Mouse (Mus musculus) hindlimb bud, embryonic 11.5 days (tissue): ENCODE results near the gene Tinf2.

Source experiments
- DNase-seq: peaks from one replicate; pipeline ENCODE4 v3.0.0-alpha.2; 2012; ENCODE audit warnings: low read depth, low spot score; ENCODE audit errors: extremely low spot score

Tinf2 gene

DNA sequence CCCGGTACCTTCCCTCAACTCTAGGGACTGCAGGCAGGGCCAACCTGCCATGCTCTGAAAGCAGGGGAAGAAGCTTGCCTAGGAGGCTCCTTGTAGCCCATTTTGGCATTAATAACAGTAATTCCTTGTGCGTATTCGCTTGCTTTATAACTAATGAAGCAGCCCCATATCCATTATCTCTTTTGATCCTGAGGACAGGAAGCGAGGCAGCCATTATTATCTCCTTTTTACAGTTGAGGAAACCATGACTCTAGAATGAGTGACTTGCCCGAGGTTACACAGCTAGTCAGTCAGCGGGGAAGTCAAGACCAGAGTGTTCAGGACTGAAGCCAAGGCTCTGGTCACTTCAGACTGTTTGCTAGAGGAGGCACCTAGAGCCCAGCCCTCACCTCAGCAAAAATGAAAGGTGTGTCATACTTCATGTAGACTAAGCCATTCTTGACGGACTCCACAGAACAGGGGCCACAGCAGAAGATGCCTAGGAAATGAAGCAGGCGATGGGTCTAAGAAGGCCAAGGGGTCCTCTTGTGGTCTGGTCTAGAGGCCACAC lies 24.5 kb upstream of the Tinf2 start:
- DNase-seq: no peak

GRCm38 (mm10) chr14:55702761-55703160 lies 21.1 kb upstream of the Tinf2 start:
- no peak for DNase-seq

DNA sequence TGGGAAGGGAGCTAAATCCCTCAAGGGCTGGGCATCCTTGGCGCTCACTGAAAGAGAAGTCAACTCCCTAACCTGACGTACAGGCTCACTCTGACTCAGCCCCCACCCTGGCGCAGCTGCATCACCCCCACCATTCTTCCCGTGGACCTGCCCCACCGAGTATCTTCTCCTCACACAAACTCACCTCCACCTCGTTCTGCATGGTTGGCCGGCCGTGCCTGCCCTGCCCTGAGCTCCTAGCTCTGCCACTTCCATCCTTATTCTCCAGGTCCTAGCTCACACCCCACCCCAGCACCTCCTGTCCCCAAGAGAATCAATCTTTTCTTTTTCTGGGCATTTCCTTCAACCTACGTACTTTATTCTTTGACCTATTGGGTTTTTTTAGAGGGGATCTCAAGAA lies 19.5 kb upstream of the Tinf2 start:
- no peak for DNase-seq

DNA sequence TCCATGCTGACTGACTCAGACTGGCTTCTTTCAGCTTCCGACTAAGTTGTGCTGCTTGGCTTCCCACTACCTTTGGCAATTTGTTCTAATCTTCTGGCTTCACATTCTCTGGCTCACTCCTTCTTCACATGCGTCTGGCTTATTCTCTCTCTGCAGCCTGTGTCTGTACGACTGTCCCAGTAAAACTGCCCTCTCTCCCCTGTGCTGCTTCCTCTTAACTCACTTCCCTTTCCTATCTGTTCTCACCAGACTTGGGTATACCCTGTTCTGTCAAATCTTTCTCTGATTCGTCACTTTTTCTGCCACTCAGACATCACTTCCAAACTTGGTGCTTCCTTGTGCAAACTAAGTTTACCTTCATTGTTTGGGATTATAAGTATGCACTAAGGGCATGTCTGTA lies 15.6 kb upstream of the Tinf2 start:
- no peak for DNase-seq

GRCm38 (mm10) chr14:55689433-55689832 lies 7.8 kb upstream of the Tinf2 start:
- no peak for DNase-seq

DNA sequence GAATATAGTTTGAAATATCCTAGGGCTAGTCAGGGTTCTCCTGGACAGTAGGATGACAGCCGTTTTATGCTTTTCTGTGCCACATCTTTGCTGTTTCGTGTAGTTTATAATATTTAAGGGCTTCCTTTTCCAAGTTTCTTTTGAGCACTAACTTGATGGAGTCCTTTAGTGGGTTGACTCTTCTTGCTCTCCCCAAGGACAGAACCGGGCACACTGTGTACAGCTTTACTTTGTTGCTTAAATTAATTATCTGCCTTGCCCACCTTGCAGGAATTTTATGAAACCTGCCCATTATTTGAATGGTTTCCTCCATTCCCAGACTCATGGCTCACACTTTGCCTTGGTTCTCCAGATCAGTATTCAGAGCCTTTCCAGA lies 486 bp upstream of the Tinf2 start:
- no peak for DNase-seq

- no peak for DNase-seq
These were observed 4.0 kb downstream of the Tinf2 start for GRCm38 (mm10) chr14:55677615-55678014.

DNA sequence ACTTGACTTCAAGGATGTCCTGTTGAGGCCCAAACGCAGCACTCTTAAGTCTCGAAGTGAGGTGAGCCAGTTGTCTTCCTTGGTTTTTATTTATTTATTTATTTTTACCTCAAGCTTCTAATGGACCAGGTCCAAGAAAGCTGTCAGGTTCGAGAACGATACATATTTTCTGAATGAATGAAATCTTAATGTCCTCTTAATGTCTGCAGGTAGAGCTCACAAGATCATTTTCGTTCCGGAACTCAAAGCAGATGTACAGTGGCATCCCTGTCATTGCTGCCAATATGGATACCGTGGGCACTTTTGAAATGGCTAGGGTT lies 8.9 kb downstream of the Tinf2 start:
- no peak for DNase-seq

- peak; percentile 91 for DNase-seq
These were observed 9.5 kb downstream of the Tinf2 start, which contains the start of the genes Gmpr2 and Nedd8 for GRCm38 (mm10) chr14:55671833-55672740. Gene Gmpr2, plus strand, starts transcription at chr14:55671941. Gene Nedd8, minus strand, starts transcription at chr14:55672124.

- DNase-seq: no peak
These were observed 10.2 kb downstream of the Tinf2 start for GRCm38 (mm10) chr14:55671486-55671832.

- DNase-seq: no peak
These were observed 21.0 kb downstream of the Tinf2 start for GRCm38 (mm10) chr14:55660636-55661035.

GRCm38 (mm10) chr14:55659960-55660573 lies 21.6 kb downstream of the Tinf2 start, which contains the start of gene Mdp1:
Gene Mdp1, minus strand, starts transcription at chr14:55660508.
- DNase-seq: no peak

GRCm38 (mm10) chr14:55658011-55658410 lies 23.6 kb downstream of the Tinf2 start:
- no peak for DNase-seq

GRCm38 (mm10) chr14:55656935-55657334 lies 24.7 kb downstream of the Tinf2 start:
- no peak for DNase-seq

GRCm38 (mm10) chr14:55651528-55651927 lies 30.1 kb downstream of the Tinf2 start:
- DNase-seq: no peak

GRCm38 (mm10) chr14:55649884-55650283 lies 31.7 kb downstream of the Tinf2 start, which contains the start of gene Tssk4:
Gene Tssk4, plus strand, starts transcription at chr14:55650184.
- no peak for DNase-seq

GRCm38 (mm10) chr14:55644261-55644888 lies 37.2 kb downstream of the Tinf2 start:
- DNase-seq: no peak

DNA sequence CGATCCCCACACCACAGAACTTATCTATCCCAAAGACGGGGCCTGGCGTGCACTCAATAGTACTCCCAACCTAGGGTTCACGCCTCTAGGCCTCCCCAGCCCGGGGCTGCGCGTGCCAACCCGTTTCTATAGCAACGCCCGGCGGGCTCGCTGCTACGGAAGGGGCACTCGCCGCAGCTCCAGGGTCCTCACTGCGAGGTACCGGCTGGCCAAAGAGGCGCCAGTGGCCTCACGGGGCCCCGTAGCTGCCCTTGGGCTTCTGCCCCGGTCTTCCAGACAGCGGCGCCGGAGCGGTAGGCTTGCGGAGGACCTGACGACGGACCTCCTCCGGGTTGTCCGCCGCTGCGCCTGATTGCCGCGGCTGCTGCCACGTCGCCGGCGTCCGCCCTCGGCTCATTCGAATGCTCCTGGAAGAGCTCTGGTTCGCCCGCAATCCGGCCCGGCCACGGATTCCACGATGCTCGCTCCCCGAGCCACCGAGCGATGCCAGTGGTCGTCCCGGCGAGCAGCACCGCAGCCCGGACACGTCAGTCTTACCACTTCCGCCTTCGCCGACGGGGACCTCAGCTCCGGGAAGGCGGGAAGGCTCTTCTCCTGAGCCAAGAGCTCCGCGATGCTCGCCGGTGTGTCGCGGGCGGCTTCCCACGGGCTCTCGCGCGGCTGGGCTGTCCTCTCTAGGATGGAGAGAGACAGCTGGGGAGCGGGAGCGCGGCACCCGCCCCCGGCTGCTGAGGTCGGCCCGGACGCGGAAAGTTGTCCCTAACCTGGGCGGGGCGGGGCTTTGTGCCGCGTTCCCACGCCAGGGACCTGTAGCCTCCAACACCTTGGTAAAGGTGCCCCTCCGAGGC lies 38.3 kb downstream of the Tinf2 start, which contains the start of gene Tm9sf1:
TSS of gene Tm9sf1 (minus strand) at position 747 of the 848 bp plus-strand sequence.
- DNase-seq: no peak

DNA sequence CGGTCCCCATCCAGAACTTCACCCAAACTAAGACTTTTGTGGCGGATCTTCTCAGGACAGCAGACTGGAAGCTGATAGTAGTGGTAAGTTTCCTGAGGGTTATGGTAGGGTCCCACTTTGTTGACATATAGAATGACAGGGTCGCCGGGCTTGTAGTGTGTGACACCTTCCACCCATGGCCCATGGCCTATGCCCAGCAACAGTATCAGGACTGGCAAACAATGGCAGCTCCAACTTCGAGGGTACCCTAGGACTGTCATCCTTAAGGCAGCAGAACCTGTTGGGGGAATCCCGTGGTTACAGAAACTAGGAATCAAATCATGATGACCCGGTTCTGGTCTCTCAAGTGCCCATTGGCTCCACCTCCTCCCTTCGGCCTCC lies 39.0 kb downstream of the Tinf2 start:
- DNase-seq: no peak

DNA sequence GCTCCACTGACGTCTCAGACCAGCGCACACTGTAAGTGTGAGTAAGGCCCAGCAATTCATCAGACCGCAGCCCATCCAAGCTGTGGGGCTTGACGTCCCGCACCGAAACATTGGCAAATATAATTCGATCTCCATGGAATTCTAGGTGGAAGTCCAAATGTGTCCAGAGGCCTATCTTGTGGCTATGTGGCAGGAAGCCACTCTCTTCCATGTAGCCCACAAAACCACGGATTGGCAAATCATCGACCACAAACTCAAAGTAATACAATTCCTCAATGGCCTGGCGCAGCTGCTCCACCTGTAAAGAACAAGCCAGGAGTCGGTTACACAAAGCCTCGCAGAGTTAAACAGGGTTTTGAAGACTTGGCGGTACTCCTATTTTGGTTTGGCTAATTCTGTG lies 40.3 kb downstream of the Tinf2 start:
- DNase-seq: no peak

- DNase-seq: no peak
These were observed 40.8 kb downstream of the Tinf2 start for GRCm38 (mm10) chr14:55640816-55641215.
